Mouse (Mus musculus): ENCODE data around the gene Cwc22. TPM values are rescaled to one million over a fixed set of nuclear protein-coding genes. Genes with fewer than 3 reads are reported as not detected.
"Not testable (repeated sequence)": the region's sequence is repeated elsewhere in the genome, so short reads cannot be mapped to it uniquely, and the experiment has no call there.

The Cwc22 gene
- total RNA-seq, 1 experiment from 2014 or later: 43.8 TPM

- DNase-seq: no peak
These were observed 48.6 kb downstream of the Cwc22 start for GRCm38 (mm10) chr2:77897558-77897899.

- no peak for DNase-seq
These were observed 49.2 kb downstream of the Cwc22 start for GRCm38 (mm10) chr2:77896843-77897557.

GRCm38 (mm10) chr2:77895906-77896570 lies 50.1 kb downstream of the Cwc22 start:
- not testable (repeated sequence) for DNase-seq

- no peak for DNase-seq
These were observed 51.3 kb downstream of the Cwc22 start for GRCm38 (mm10) chr2:77894896-77895295.

GRCm38 (mm10) chr2:77893505-77893904 lies 52.7 kb downstream of the Cwc22 start:
- DNase-seq: no peak

GRCm38 (mm10) chr2:77892573-77892972 lies 53.6 kb downstream of the Cwc22 start:
- no peak for DNase-seq

- DNase-seq: no peak
These were observed 55.2 kb downstream of the Cwc22 start for GRCm38 (mm10) chr2:77890836-77891438.

- no peak for DNase-seq
These were observed 56.2 kb downstream of the Cwc22 start for GRCm38 (mm10) chr2:77889949-77890348.

GRCm38 (mm10) chr2:77889401-77889800 lies 56.8 kb downstream of the Cwc22 start:
- no peak for DNase-seq

GRCm38 (mm10) chr2:77888826-77889225 lies 57.3 kb downstream of the Cwc22 start:
- no peak for DNase-seq

- DNase-seq: no peak
These were observed 58.1 kb downstream of the Cwc22 start for GRCm38 (mm10) chr2:77888056-77888455.

- DNase-seq: no peak
These were observed 59.0 kb downstream of the Cwc22 start for GRCm38 (mm10) chr2:77887166-77887565.

- no peak for DNase-seq
These were observed 60.6 kb downstream of the Cwc22 start for GRCm38 (mm10) chr2:77885491-77886130.

- DNase-seq: no peak
These were observed 61.1 kb downstream of the Cwc22 start for GRCm38 (mm10) chr2:77885036-77885435.

- DNase-seq: no peak
These were observed 61.7 kb downstream of the Cwc22 start for GRCm38 (mm10) chr2:77884491-77884890.

- no peak for DNase-seq
These were observed 63.2 kb downstream of the Cwc22 start for GRCm38 (mm10) chr2:77882961-77883360.

- no peak for DNase-seq
These were observed 64.6 kb downstream of the Cwc22 start for GRCm38 (mm10) chr2:77881301-77882199.

GRCm38 (mm10) chr2:77880351-77880750 lies 65.8 kb downstream of the Cwc22 start:
- no peak for DNase-seq

GRCm38 (mm10) chr2:77879736-77880135 lies 66.4 kb downstream of the Cwc22 start:
- DNase-seq: no peak

GRCm38 (mm10) chr2:77877156-77877855 lies 68.9 kb downstream of the Cwc22 start:
- DNase-seq: no peak

GRCm38 (mm10) chr2:77876331-77876730 lies 69.8 kb downstream of the Cwc22 start:
- DNase-seq: no peak
